Mouse (Mus musculus) forebrain, postnatal 0 days (tissue): ENCODE results near the gene Magi2. TPM values are rescaled to one million over a fixed set of nuclear protein-coding genes. Genes with fewer than 3 reads are reported as not detected.

Experiments
- ATAC-seq: fragments of 200-750 bp; cut with Nextera tagmentation; 2 replicates; pipeline ENCODE4 v1.8.0; 2017; ENCODE audit warnings: mild to moderate bottlenecking, moderate library complexity
- DNase-seq: peaks from one replicate; pipeline ENCODE4 v3.0.0-alpha.2; 2015
- H3K27ac ChIP-seq: fragments of 300-500 bp; sonication (generic); 2 replicates; pipeline ENCODE4 v1.5.1; 2014; ENCODE audit warnings: low read depth, mild to moderate bottlenecking, antibody characterized with exemption, low read length, moderate library complexity, mixed read lengths
- H3K27me3 ChIP-seq: fragments of 300-500 bp; sonication (generic); 2 replicates; pipeline ENCODE4 v1.6.1; 2014; ENCODE audit warnings: mild to moderate bottlenecking, low read length, mixed read lengths; ENCODE audit not compliant: insufficient read depth
- H3K36me3 ChIP-seq: fragments of 300-500 bp; sonication (generic); 2 replicates; pipeline ENCODE4 v1.6.1; 2014; ENCODE audit warnings: mild to moderate bottlenecking, moderate library complexity; ENCODE audit not compliant: insufficient read depth
- H3K4me1 ChIP-seq: fragments of 300-500 bp; sonication (generic); 2 replicates; pipeline ENCODE4 v1.6.1; 2014; ENCODE audit warnings: antibody characterized with exemption; ENCODE audit not compliant: insufficient read depth
- H3K4me2 ChIP-seq: fragments of 300-500 bp; sonication (generic); 2 replicates; pipeline ENCODE4 v1.6.1; 2014; ENCODE audit warnings: low read depth, mild to moderate bottlenecking, moderate library complexity
- H3K4me3 ChIP-seq: fragments of 300-500 bp; sonication (generic); 2 replicates; pipeline ENCODE4 v1.5.1; 2014; ENCODE audit warnings: low read depth, low read length, mixed read lengths
- H3K9ac ChIP-seq: fragments of 300-500 bp; sonication (generic); 2 replicates; pipeline ENCODE4 v1.6.1; 2014; ENCODE audit warnings: mild to moderate bottlenecking
- H3K9me3 ChIP-seq: fragments of 300-500 bp; sonication (generic); 2 replicates; pipeline ENCODE4 v1.6.1; 2016; ENCODE audit warnings: low read length
- CTCF ChIP-seq: sonication (generic); IDR thresholded peaks from 2 replicates; pipeline ENCODE4 v1.5.1; 2016; ENCODE audit warnings: antibody characterized with exemption, control low read depth, low read depth
- WGBS: fragments of 180-500 bp; shearing (Covaris S2); extraction: QIAGEN DNeasy Blood & Tissue Kit; methylation state at CpG from one replicate; pipeline ENCODE4 v1.1.7; 2014; 5-methylcytosine and 5-hydroxymethylcytosine counted together
- polyA plus RNA-seq: library from polyadenylated mRNA; unstranded; fragments of >200 nt; fragmentation: Nextera tagmentation; extraction: Ambion mirVana; gene quantifications from 2 replicates; pipeline ENCODE4 v1.2.1, GENCODE M21; 2015
- total RNA-seq: library from RNA; depleted of rRNA; stranded (reverse); fragments of >200 nt; gene quantifications from 2 replicates; pipeline ENCODE4 v1.2.3, GENCODE M21; 2014

Gene Magi2
- total and polyA plus RNA-seq, 2 experiments from 2014 or later, result 17.0 to 62.6 TPM

DNA sequence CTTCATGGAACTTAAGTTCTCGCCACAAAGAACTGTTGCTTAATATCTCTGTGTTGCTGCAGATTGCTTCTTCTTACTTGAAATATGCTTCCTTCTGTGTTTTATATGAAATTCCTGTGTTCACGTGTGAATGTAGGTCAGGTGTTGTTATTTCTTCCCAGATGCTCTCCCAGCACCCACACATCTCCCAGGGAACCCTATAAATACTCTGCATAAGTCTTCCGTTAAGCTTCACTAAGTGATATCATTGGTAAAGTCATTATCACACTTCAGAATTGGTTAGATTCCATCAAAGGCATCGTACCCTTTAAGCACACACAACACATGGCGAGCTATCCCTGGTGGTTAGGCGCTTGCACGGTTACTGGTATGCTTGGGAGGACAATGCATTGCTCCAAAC lies 1257.7 kb downstream of the Magi2 start:
- Histone ChIP-seq H3K4me3 (no peak overlapping the region), H3K4me1 (no peaks in the 10 kb centered on the region), H3K9me3 (no peaks in the 10 kb centered on the region), H3K36me3 (no peaks in the 10 kb centered on the region), H3K27ac (no peak overlapping the region), H3K27me3 (no peaks in the 10 kb centered on the region), H3K9ac (no peak overlapping the region), H3K4me2 (no peak overlapping the region)
- 87% methylated on average over 7 of the region's 7 CpGs for WGBS
- TF ChIP-seq CTCF, result no peak
- DNase-seq (no peak), ATAC-seq (no peak)

DNA sequence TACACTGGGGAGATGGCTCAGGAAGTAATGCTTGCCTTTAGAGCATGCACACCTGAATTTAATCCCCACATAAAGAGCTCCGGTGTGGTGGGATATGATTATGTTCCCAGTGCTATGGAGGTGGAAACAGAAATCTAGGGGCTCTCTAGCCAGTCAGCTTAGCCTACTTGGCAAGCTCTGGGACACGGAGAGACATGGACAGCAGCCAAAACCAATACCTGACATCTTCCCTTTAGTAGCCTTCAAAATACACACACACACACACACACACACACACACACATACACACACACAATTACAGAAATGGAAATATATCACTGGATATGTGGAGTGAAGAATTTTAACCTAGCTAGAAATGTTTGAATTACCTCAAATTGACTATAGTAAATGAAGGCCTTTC lies 1265.1 kb downstream of the Magi2 start:
- Histone ChIP-seq H3K9me3 (no peaks in the 10 kb centered on the region), H3K9ac (no peak overlapping the region), H3K4me3 (no peak overlapping the region), H3K27ac (no peak overlapping the region), H3K4me2 (no peak overlapping the region), H3K27me3 (no peaks in the 10 kb centered on the region), H3K36me3 (no peaks in the 10 kb centered on the region), H3K4me1 (0 out of 2 replicates have a peak, but pooled peaks cover under 1% of the 10 kb centered on the region)
- DNase-seq (no peak), ATAC-seq (no peak)
- no peak for TF ChIP-seq CTCF
- WGBS, result 71% methylated on average over 2 of the region's 2 CpGs

DNA sequence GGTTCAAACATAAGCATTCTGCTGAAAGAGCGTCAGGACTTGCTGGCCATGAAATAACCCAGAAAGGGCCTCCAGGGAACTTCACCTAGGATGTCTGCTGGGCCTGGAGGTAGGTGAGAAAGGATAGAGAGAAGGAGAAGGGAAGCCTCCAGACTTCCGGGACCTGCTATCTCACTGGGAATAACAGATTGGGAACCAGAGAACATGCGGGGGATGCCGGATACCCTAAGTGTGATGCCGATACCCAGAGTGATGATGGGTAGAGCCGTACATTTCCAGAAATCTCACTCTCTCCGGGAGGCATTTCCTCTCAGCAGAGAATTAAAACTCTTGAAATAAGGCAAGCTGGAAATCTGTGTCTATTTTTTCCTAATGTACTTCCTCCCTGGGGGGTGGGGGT lies 1265.8 kb downstream of the Magi2 start:
- Histone ChIP-seq H3K36me3 (no peaks in the 10 kb centered on the region), H3K27me3 (no peaks in the 10 kb centered on the region), H3K4me2 (no peak overlapping the region), H3K9ac (no peak overlapping the region), H3K27ac (no peak overlapping the region), H3K4me1 (0 out of 2 replicates have a peak, but pooled peaks cover 4% of the 10 kb centered on the region), H3K9me3 (no peaks in the 10 kb centered on the region), H3K4me3 (no peak overlapping the region)
- 91% methylated on average over 7 of the region's 7 CpGs for WGBS
- DNase-seq, result no peak
- no peak for TF ChIP-seq CTCF
- ATAC-seq, result no peak

DNA sequence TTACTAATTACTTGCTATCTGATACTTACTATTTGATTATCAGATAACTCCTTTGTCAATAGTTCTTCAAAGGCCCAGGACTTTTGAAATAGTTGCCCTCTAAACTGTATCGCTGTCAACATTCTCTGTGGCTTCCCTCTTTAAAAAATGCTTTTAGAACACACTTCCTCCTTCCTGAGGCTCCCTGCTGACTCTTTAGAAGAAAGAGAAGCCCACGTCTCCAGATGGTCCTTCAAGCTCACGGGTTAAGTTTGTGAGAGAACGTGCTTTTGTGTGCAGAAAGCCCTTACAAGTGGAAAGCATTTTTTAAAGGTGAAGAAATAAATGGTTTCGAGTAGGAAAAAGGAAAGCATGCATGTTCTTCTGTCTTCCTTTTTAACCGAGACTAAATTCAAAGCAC lies 1267.2 kb downstream of the Magi2 start:
- Histone ChIP-seq H3K9ac (no peak overlapping the region), H3K27ac (no peak overlapping the region), H3K4me3 (no peak overlapping the region), H3K4me2 (no peak overlapping the region), H3K9me3 (no peaks in the 10 kb centered on the region), H3K36me3 (no peaks in the 10 kb centered on the region), H3K27me3 (no peaks in the 10 kb centered on the region), H3K4me1 (0 out of 2 replicates have a peak, but pooled peaks cover 4% of the 10 kb centered on the region)
- WGBS, result 47% methylated on average over 6 of the region's 6 CpGs
- DNase-seq, result no peak
- no peak for TF ChIP-seq CTCF
- no peak for ATAC-seq

DNA sequence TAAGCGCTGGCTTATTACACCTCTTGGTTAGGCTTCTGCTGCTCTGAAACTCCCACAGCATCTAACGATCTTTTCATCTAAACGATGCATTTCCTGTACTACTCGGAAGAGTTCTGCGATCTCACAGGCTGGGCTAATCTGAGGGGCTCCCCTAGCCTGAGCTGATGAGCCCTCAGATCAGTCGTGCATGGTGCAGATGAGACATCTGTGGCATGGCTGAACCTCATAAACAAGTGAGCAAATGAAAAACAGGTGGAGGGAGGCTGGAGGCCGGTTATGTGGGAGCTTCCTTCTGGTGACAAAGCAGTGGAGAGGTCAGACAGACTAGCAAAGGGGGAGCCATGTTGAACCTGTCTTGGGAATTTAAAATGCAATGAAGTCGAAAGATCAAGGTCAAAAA lies 1270.1 kb downstream of the Magi2 start:
- WGBS, result 54% methylated on average over 8 of the region's 8 CpGs
- Histone ChIP-seq H3K9me3 (no peaks in the 10 kb centered on the region), H3K36me3 (no peaks in the 10 kb centered on the region), H3K27ac (no peak overlapping the region), H3K4me1 (0 out of 2 replicates have a peak, but pooled peaks cover 4% of the 10 kb centered on the region), H3K4me2 (no peak overlapping the region), H3K9ac (no peak overlapping the region), H3K27me3 (no peaks in the 10 kb centered on the region), H3K4me3 (no peak overlapping the region)
- DNase-seq (no peak), ATAC-seq (no peak)
- no peak for TF ChIP-seq CTCF

- no peak for ATAC-seq
- Histone ChIP-seq H3K27ac (no peak overlapping the region), H3K27me3 (no peaks in the 10 kb centered on the region), H3K9ac (no peak overlapping the region), H3K36me3 (no peaks in the 10 kb centered on the region), H3K4me3 (no peak overlapping the region), H3K4me1 (0 out of 2 replicates have a peak, but pooled peaks cover 4% of the 10 kb centered on the region), H3K9me3 (no peaks in the 10 kb centered on the region), H3K4me2 (no peak overlapping the region)
- 82% methylated on average over 9 of the region's 9 CpGs for WGBS
- TF ChIP-seq CTCF, result no peak
- DNase-seq, result no peak
These were observed 1272.3 kb downstream of the Magi2 start for GRCm38 (mm10) chr5:20499031-20499600.

GRCm38 (mm10) chr5:20508609-20509008 lies 1281.8 kb downstream of the Magi2 start:
- Histone ChIP-seq H3K4me3 (no peak overlapping the region), H3K4me1 (no peaks in the 10 kb centered on the region), H3K27me3 (no peaks in the 10 kb centered on the region), H3K9ac (no peak overlapping the region), H3K27ac (no peak overlapping the region), H3K4me2 (no peak overlapping the region), H3K36me3 (no peaks in the 10 kb centered on the region), H3K9me3 (no peaks in the 10 kb centered on the region)
- ATAC-seq (no peak), DNase-seq (no peak)
- 62% methylated on average over 5 of the region's 5 CpGs for WGBS
- no peak for TF ChIP-seq CTCF

DNA sequence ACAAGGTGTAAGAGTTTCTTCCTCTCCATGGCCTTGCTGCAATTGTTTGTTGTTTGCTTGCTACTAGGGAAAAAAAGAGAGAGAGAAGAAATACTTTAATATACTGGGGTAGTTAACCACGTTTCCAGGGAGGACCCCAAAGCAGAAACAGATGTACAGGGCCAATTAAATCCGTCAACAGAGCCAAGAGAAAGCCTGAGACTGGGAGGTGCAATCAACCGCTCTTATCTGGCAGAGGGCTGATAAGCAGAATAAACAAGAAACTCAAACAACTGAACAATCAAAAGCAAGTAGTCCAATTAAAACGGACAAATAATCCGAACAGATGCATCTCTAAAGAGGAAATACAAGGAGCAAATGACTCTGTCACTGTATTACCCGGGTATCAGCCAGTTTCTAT lies 1282.8 kb downstream of the Magi2 start:
- WGBS, result 34% methylated on average over 6 of the region's 6 CpGs
- no peak for TF ChIP-seq CTCF
- ATAC-seq (no peak), DNase-seq (no peak)
- Histone ChIP-seq H3K9ac (no peak overlapping the region), H3K9me3 (no peaks in the 10 kb centered on the region), H3K4me2 (no peak overlapping the region), H3K27ac (no peak overlapping the region), H3K4me1 (no peaks in the 10 kb centered on the region), H3K36me3 (no peaks in the 10 kb centered on the region), H3K4me3 (no peak overlapping the region), H3K27me3 (no peaks in the 10 kb centered on the region)
